In the genomic region with DNA sequence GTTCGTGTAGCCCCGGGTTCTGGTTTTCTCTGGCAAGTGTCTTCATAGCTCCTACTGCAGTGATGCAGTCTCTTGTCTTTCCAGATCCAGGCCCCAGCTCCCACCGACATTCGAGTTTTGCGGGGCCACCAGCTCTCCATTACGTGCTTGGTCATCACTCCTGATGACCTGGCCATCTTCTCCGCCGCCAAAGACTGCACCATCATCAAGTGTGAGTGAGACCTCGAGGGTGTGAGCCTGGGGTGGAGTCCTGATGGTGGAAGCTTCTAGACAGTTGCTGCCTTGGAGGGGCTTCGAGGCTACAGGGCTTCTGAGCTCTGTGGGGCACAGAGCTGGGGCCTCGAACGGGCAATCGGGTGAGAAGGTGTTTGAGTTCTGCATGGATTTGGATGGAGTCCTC, we compare ENCODE assay signal across 23 mouse cellular contexts. TPM values are rescaled to one million over a fixed set of nuclear protein-coding genes. Genes with fewer than 3 reads are reported as not detected.
DNase-seq lines count a peak whose midpoint lies in the region.
"Had no signal": no experiment of that assay in that cellular context is flagged by ENCODE, and none has a peak within 500 bp of the region (broad histone marks: within the 10 kb centered on the region; RNA-seq: fewer than 3 reads in every experiment).

No protein-coding gene starts in this region.

- peak; percentile 15 for DNase-seq in cerebellum, adult 9-11 months
- no peak for DNase-seq in cerebellum, postnatal 25 days
- DNase-seq in heart, adult 11 months, result peak; percentile 88
- no peak for DNase-seq in heart, adult 18-20 months
- peak; percentile 5 for DNase-seq in layer of hippocampus, adult 11-12 months (ENCODE audit: low spot score)
- no peak for DNase-seq in layer of hippocampus, adult 9-10 months (ENCODE audit: low spot score)
- DNase-seq in testis, postnatal 10 days (ENCODE audit: low spot score), result peak; percentile 33
- no peak for DNase-seq in testis, postnatal 14 days (ENCODE audit: low spot score)
- DNase-seq: adrenal gland, postnatal 10 days; adrenal gland, postnatal 36 days; B cell, adult 2 months; cerebellum, postnatal 14 days; forebrain, postnatal 0 days; gastrocnemius, postnatal 25 days; heart, postnatal 10 days; heart, postnatal 36 days had no signal

RNA-seq across cellular contexts. Expression of a gene that starts 4.9 kb away (rescaled TPM):
- 10 to 100 TPM; 33.7 to 38.2 TPM for total RNA-seq in heart, adult 18-20 months (2021)

RNA-seq across cellular contexts. Expression of a gene that starts 5.9 kb away (rescaled TPM):
- total RNA-seq in heart, adult 18-20 months (2021), result 10 to 100 TPM; 21.3 to 26.3 TPM

RNA-seq across cellular contexts. Expression of a gene that starts 15.9 kb away (rescaled TPM):
- not detected for total RNA-seq in heart, adult 18-20 months (2021)
- total RNA-seq: common myeloid progenitor, adult 5-6 weeks; G1E; heart, postnatal 36 days had no signal

RNA-seq across cellular contexts. Expression of a gene that starts 18.1 kb away (rescaled TPM):
- not detected for total RNA-seq in heart, adult 18-20 months (2021)
- total RNA-seq: adrenal gland, adult 18-20 months; adrenal gland, postnatal 10 days; adrenal gland, postnatal 36 days; CH12.LX; common myeloid progenitor, adult 5-6 weeks; forebrain, postnatal 0 days; G1E; gastrocnemius, adult 2 months; gastrocnemius, postnatal 25 days; heart, adult 8-10 months; heart, postnatal 10 days; heart, postnatal 36 days; hindbrain, postnatal 0 days had no signal

RNA-seq across cellular contexts. Expression of a gene that starts 28.6 kb away (rescaled TPM):
- 10 to 100 TPM; 61.1 to 63.2 TPM for total RNA-seq in heart, adult 18-20 months (2021)

Comparison
In these comparisons a context has a peak if more than half of its experiments do, and no peak if none do; other contexts are left out.
1. DNase-seq: peak in cerebellum, adult 9-11 months (single experiment), heart, adult 11 months (single experiment), layer of hippocampus, adult 11-12 months (single experiment) and testis, postnatal 10 days (single experiment); none in cerebellum, postnatal 25 days (0 of 2), heart, adult 18-20 months (0 of 2), layer of hippocampus, adult 9-10 months (single experiment) and testis, postnatal 14 days (single experiment).